Mouse (Mus musculus) E14TG2a.4 (cell line): Measurements from ENCODE around the gene Actrt2.

ENCODE experiments used
- CTCF ChIP-seq: conservative IDR thresholded peaks from 2 replicates; pipeline ENCODE4 v1.5.1; 2014; ENCODE audit warnings: low read length
- NANOG ChIP-seq: IDR thresholded peaks from 2 replicates; pipeline ENCODE4 v1.6.1; 2014; ENCODE audit warnings: borderline replicate concordance, low read length, mixed read lengths
- POU5F1 ChIP-seq: IDR thresholded peaks from 2 replicates; pipeline ENCODE4 v1.6.1; 2014; ENCODE audit warnings: low read length, borderline replicate concordance

- no peak for TF ChIP-seq CTCF
- TF ChIP-seq POU5F1, result no peak
- no peak for TF ChIP-seq NANOG
Observed at GRCm38 (mm10) chr4:154671232-154671912, 3.7 kb upstream of the Actrt2 start.
